Mouse (Mus musculus) liver, embryonic 11.5 days (tissue): ENCODE measurements around the gene Tk1. TPM values are rescaled to one million over a fixed set of nuclear protein-coding genes. Genes with fewer than 3 reads are reported as not detected.

Experiments used
- ATAC-seq: fragments of 200-750 bp; cut with Nextera tagmentation; replicated peaks from 2 replicates; pipeline ENCODE4 v1.8.0; 2017; ENCODE audit warnings: moderate number of reproducible peaks, mild to moderate bottlenecking, moderate TSS enrichment, moderate library complexity; ENCODE audit not compliant: low FRiP score
- DNase-seq: peaks from one replicate; pipeline ENCODE4 v3.0.0-alpha.2; 2017; ENCODE audit warnings: low spot score
- H3K27ac ChIP-seq: fragments of 300-500 bp; sonication (generic); 2 replicates; pipeline ENCODE4 v1.5.1; 2014; ENCODE audit warnings: mild to moderate bottlenecking, low read depth, low read length, control low read depth
- H3K27me3 ChIP-seq: fragments of 300-500 bp; sonication (generic); replicated peaks from 2 replicates; pipeline ENCODE4 v1.6.1; 2014; ENCODE audit warnings: low read length, mixed read lengths; ENCODE audit not compliant: control insufficient read depth, insufficient read depth
- H3K36me3 ChIP-seq: fragments of 300-500 bp; sonication (generic); 2 replicates; pipeline ENCODE4 v1.6.1; 2014; ENCODE audit warnings: mild to moderate bottlenecking, low read length, moderate library complexity, mixed read lengths; ENCODE audit not compliant: control insufficient read depth, insufficient read depth
- H3K4me1 ChIP-seq: fragments of 300-500 bp; sonication (generic); replicated peaks from 2 replicates; pipeline ENCODE4 v1.6.1; 2014; ENCODE audit warnings: low read length, mixed read lengths; ENCODE audit not compliant: control insufficient read depth, insufficient read depth
- H3K4me2 ChIP-seq: fragments of 300-500 bp; sonication (generic); 2 replicates; pipeline ENCODE4 v1.6.1; 2014; ENCODE audit warnings: mild to moderate bottlenecking, control low read depth, moderate library complexity
- H3K4me3 ChIP-seq: fragments of 300-500 bp; sonication (generic); 2 replicates; pipeline ENCODE4 v1.5.1; 2014; ENCODE audit warnings: low read depth, low read length, control low read depth
- H3K9ac ChIP-seq: fragments of 300-500 bp; sonication (generic); 2 replicates; pipeline ENCODE4 v1.6.1; 2014; ENCODE audit warnings: low read depth, low read length, control low read depth
- H3K9me3 ChIP-seq: fragments of 300-500 bp; sonication (generic); 2 replicates; pipeline ENCODE4 v1.6.1; 2016; ENCODE audit warnings: low read length, inconsistent platforms, mixed read lengths; ENCODE audit not compliant: control insufficient read depth
- WGBS: fragments of 180-500 bp; shearing (Covaris S2); extraction: QIAGEN DNeasy Blood & Tissue Kit; methylation state at CpG from one replicate; pipeline ENCODE4 v1.1.7; 2014; 5-methylcytosine and 5-hydroxymethylcytosine counted together
- polyA plus RNA-seq: library from polyadenylated mRNA; unstranded; fragments of >200 nt; fragmentation: Nextera tagmentation; extraction: Ambion mirVana; gene quantifications from 2 replicates; pipeline ENCODE4 v1.2.1, GENCODE M21; 2014

Gene Tk1
- polyA plus RNA-seq, 1 experiment from 2014 or later = 185 TPM

DNA sequence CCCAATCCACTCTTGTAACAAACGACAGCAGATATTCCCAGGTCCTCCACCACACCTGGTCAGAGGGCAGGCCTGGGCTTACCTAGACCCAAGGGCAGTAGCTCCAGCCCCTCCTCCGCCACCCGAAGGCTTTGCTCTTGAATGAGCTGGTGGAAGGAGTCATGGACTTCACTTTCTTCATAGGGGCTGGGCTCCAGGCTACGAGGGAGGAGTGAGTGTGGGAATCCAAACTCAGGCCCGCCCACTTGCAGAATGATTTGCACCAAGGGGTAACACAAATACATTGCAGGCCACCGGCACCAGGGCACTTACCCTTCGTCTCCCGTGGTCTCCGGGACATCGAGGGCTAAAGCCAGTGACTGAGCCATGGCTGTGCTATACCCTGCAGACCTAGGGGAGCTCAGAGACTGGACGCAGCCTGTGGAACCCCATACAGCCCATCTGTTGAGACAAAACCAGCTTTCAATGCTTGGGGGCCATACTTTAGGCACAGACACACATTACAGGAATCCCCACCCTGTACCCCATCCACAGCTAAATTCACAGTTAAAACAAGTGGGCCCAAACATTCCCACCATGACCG is 47.0 kb downstream of the Tk1 start:
- DNase-seq (no peak), ATAC-seq (no peak)
- 41% methylated on average over 12 of the region's 12 CpGs for WGBS
- Histone ChIP-seq H3K4me3 (peak overlapping the region; percentile 66), H3K27ac (peak overlapping the region; percentile 99), H3K4me2 (peak overlapping the region; percentile 100), H3K36me3 (peaks cover 26% of the 10 kb centered on the region), H3K9ac (peak overlapping the region; percentile 95), H3K27me3 (peaks cover 2% of the 10 kb centered on the region; the same call in 1 of the 2 replicates), H3K9me3 (no peaks in the 10 kb centered on the region), H3K4me1 (peaks cover 39% of the 10 kb centered on the region)

DNA sequence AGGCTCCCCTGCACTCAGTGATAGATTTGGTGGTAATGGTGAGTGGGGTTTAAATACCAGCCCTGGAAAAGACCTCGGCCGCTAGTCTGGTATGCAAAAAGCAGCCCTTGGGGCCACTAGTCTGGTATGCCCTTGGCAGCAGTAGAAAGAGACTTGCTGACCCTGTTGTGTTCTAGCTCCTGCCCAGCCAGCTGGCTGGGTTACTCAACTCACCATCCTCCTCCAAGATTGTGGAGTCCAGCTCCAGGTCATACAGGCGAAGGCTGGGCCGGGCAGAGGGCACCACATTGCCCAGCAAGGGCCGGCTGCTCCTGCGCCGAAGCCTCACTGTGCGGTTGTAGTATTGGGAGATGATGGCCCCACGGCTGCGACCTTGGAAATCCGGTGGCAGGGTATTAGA is 47.9 kb downstream of the Tk1 start:
- Histone ChIP-seq H3K9me3 (no peaks in the 10 kb centered on the region), H3K27me3 (peaks cover 2% of the 10 kb centered on the region; the same call in 1 of the 2 replicates), H3K4me3 (no peak overlapping the region), H3K4me1 (peaks cover 32% of the 10 kb centered on the region), H3K9ac (peak overlapping the region; percentile 95; the same call in 1 of the 2 replicates), H3K27ac (no peak overlapping the region; the same call in 1 of the 2 replicates), H3K4me2 (peak overlapping the region; percentile 100), H3K36me3 (peaks cover 35% of the 10 kb centered on the region)
- DNase-seq = no peak
- no peak for ATAC-seq
- 91% methylated on average over 11 of the region's 11 CpGs for WGBS

DNA sequence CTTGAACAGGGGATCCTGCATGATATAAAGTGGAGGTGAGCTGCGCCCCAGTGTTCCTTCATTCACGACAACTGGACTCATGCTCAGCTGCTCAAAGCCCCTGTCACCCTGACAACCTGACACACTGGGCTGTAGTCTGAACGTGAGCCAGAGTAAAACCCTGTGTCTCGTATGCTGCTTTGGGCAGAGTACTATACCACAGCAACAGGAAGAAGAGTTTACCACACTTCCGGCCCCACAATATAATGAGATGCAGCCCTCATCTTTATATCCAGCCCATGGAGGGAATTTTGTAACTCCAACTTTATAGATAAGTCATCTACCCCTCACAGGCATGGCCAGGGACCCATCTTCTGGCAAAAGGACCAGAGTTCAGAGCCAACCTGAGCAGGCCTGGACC is 48.8 kb downstream of the Tk1 start:
- Histone ChIP-seq H3K36me3 (peaks cover 39% of the 10 kb centered on the region), H3K9ac (no peak overlapping the region), H3K27me3 (0 out of 2 replicates have a peak, but pooled peaks cover 2% of the 10 kb centered on the region), H3K4me2 (no peak overlapping the region; the same call in 1 of the 2 replicates), H3K27ac (no peak overlapping the region), H3K4me1 (peaks cover 27% of the 10 kb centered on the region), H3K4me3 (no peak overlapping the region), H3K9me3 (no peaks in the 10 kb centered on the region)
- whole genome bisulfite sequencing = 85% methylated on average over 5 of the region's 5 CpGs
- ATAC-seq (no peak), DNase-seq (no peak)

DNA sequence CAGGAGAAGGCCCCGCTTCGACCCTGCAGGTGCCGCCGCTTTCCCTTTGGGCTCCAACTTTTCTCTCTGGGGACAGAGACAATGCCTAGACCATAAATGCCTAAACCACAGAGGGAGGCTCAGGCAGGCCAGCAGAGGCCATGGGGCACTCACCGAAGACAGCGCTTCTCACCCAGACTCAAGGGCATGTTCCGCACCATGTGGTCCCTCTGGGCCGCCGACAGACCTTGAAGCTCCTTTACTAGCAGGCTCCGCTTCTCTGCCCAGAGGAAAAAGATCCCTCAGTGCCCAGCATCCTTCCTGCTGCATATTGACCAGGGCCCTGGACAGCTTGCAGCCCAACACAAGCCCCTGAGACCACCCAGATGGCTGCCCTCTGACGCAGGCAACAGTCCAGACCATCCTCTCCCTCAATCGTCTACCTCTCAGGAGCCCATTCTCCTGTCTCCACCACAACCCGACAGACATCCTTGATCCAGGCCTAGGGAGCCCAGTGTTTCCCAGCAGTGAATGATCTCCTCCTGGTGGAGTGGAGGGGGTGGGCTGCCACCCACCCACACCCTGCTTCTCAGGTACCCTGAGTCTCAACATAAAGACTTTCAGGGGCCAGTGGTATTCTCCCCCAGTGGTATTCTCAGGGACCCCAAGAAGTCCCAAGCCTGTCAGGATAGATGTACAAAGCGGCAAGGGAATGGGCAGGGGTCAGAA is 49.7 kb downstream of the Tk1 start:
- Histone ChIP-seq H3K9me3 (no peaks in the 10 kb centered on the region), H3K36me3 (peaks cover 40% of the 10 kb centered on the region), H3K4me1 (peaks cover 20% of the 10 kb centered on the region), H3K9ac (no peak overlapping the region), H3K27me3 (no peaks in the 10 kb centered on the region), H3K4me3 (no peak overlapping the region), H3K27ac (no peak overlapping the region), H3K4me2 (no peak overlapping the region)
- no peak for ATAC-seq
- 93% methylated on average over 14 of the region's 14 CpGs for WGBS
- DNase-seq = no peak

DNA sequence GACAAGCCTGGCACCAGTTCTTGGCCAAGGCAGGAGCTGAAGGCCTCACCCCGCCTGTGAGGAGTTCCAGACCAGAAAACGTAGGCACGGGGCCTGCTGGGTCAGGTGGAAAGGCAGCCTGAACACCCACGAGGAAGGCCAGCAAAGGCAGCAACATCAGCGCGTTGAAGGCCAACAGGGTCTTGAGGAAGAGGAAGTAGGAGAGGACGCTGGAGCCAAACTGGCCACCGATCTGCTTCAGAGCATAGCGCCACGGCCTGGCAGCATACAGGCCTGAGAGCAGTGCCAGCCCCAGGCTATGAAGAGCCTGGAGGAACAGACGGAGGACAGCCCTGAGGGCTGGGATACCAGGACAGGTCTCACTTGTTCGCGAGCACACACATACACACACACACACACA is 50.4 kb downstream of the Tk1 start:
- no peaks in the 10 kb centered on the region for H3K27me3 ChIP-seq
- no peak for DNase-seq
- no peaks in the 10 kb centered on the region for H3K9me3 ChIP-seq
- 86% methylated on average over 13 of the region's 13 CpGs for WGBS
- peaks cover 40% of the 10 kb centered on the region for H3K36me3 ChIP-seq
- no peak overlapping the region for H3K9ac ChIP-seq
- ATAC-seq = no peak
- H3K27ac ChIP-seq = no peak overlapping the region
- H3K4me2 ChIP-seq = no peak overlapping the region; the same call in 1 of the 2 replicates
- H3K4me3 ChIP-seq = no peak overlapping the region
- H3K4me1 ChIP-seq = peaks cover 15% of the 10 kb centered on the region

DNA sequence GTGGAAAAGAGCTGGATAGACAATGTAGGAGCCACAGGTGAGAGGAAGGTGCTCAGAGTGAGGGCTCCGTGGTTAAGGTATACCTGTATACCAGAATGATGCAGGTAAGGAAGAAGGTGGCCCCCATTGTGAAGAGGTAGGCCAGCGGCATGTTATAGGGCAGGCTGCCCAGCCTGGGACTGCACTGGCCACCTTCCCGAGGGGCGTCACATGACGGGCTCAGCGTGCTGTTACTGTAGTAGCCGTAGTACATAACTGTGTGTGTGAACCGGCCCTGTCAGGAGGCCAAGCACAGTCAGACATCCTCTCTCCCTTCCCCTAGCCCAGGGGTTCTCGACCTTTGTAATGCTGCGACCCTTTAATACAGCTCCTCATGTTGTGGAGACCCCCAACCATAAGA is 51.0 kb downstream of the Tk1 start:
- H3K27ac ChIP-seq = no peak overlapping the region
- WGBS = 91% methylated on average over 10 of the region's 10 CpGs
- H3K36me3 ChIP-seq = peaks cover 40% of the 10 kb centered on the region
- DNase-seq = no peak
- no peak overlapping the region for H3K4me3 ChIP-seq
- no peak for ATAC-seq
- no peaks in the 10 kb centered on the region for H3K9me3 ChIP-seq
- peaks cover 15% of the 10 kb centered on the region for H3K4me1 ChIP-seq
- no peak overlapping the region for H3K4me2 ChIP-seq
- H3K27me3 ChIP-seq = no peaks in the 10 kb centered on the region
- H3K9ac ChIP-seq = no peak overlapping the region

DNA sequence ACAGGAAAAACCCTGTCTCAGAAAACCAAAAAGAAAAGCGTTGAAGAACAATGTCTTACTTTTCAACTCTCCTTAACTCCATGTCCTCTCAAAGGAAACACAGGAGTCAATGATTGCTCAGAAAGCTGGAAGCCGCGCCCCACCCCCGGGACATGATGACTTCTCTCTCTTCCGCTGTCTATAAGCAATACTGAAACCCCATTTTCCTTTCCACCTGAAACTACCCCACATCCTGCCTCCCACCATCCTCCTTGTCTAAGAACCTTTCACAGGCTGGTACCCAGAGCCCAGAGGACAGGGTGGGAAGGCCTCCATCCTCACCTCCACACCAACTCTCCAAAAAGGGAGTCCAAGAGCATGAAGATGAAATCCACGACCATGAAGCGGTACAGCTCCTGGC is 53.5 kb downstream of the Tk1 start:
- Histone ChIP-seq H3K9ac (no peak overlapping the region), H3K4me3 (no peak overlapping the region), H3K4me2 (no peak overlapping the region), H3K27me3 (no peaks in the 10 kb centered on the region), H3K27ac (no peak overlapping the region), H3K9me3 (no peaks in the 10 kb centered on the region), H3K4me1 (no peaks in the 10 kb centered on the region), H3K36me3 (peaks cover 37% of the 10 kb centered on the region)
- no peak for ATAC-seq
- no peak for DNase-seq
- 92% methylated on average over 7 of the region's 7 CpGs for WGBS

DNA sequence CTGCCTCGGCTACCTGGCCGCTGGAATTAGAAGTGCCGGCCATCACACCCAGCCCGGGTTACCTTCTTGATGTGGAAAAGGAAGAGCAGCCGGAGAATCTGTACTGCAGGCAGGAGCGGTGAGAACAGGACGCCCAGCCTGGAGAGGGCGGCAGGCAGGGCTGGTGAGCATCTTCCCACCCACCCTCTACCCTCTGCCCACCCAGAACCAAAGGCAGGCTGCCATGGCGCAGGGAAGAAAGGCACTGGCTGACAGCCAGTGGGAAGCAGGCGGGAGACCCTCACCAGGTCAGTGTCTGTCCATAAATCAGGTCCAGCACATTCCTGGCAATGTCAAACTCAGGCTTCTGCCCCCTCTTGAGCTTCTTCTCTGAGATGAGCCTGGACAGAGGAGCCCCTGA is 55.5 kb downstream of the Tk1 start:
- ATAC-seq (no peak), DNase-seq (no peak)
- Histone ChIP-seq H3K9me3 (no peaks in the 10 kb centered on the region), H3K9ac (no peak overlapping the region), H3K4me1 (no peaks in the 10 kb centered on the region), H3K4me3 (no peak overlapping the region), H3K27ac (no peak overlapping the region), H3K4me2 (no peak overlapping the region), H3K36me3 (peaks cover 35% of the 10 kb centered on the region), H3K27me3 (no peaks in the 10 kb centered on the region)
- 90% methylated on average over 10 of the region's 10 CpGs for WGBS

DNA sequence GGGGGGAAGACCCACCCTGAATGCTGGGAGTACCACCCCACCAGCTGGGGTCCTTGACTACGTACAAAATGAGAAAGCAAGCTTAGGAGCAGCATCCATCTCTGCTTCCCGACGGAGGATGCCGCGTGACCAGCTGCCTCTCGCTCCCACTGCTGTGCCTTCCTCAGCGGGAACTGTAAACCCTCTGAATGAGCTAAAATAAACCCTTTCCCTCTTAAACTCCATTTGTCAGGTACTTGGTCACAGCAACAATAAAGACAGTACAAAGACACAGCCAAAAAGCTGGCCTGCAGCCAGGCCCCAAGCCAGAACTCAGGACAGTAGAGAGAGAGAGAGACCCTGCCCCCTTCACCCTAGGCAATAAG is 56.2 kb downstream of the Tk1 start:
- Histone ChIP-seq H3K4me1 (no peaks in the 10 kb centered on the region), H3K36me3 (peaks cover 34% of the 10 kb centered on the region), H3K27ac (no peak overlapping the region), H3K9ac (no peak overlapping the region), H3K9me3 (no peaks in the 10 kb centered on the region), H3K4me2 (no peak overlapping the region), H3K4me3 (no peak overlapping the region), H3K27me3 (no peaks in the 10 kb centered on the region)
- ATAC-seq (no peak), DNase-seq (no peak)
- 93% methylated on average over 7 of the region's 7 CpGs for WGBS
